Mouse (Mus musculus) myocyte (in vitro differentiated cells): ENCODE measurements around the gene A530084C06Rik. TPM values are rescaled to one million over a fixed set of nuclear protein-coding genes. Genes with fewer than 3 reads are reported as not detected.

Source experiments
- H3K27me3 ChIP-seq: one replicate; pipeline ENCODE4 v1.6.1; 2011; ENCODE audit not compliant: control insufficient read depth, insufficient read depth, insufficient read length
- H3K36me3 ChIP-seq: one replicate; pipeline ENCODE4 v1.6.1; 2011; ENCODE audit not compliant: control insufficient read depth, insufficient read depth
- H3K4me2 ChIP-seq: one replicate; pipeline ENCODE4 v1.6.1; 2011; ENCODE audit warnings: low read depth, control low read depth
- H3K4me3 ChIP-seq: one replicate; pipeline ENCODE4 v1.5.1; 2011; ENCODE audit warnings: mild to moderate bottlenecking, control low read depth, moderate library complexity
- H3K79me2 ChIP-seq: one replicate; pipeline ENCODE4 v1.6.1; 2011; ENCODE audit not compliant: control insufficient read depth, insufficient read depth
- H3ac ChIP-seq: one replicate; pipeline ENCODE4 v1.6.1; 2011; ENCODE audit not compliant: control insufficient read depth, insufficient read length
- CEBPB ChIP-seq: IDR thresholded peaks from 2 replicates; pipeline ENCODE4 v1.6.1; 2011; ENCODE audit warnings: mild to moderate bottlenecking, moderate library complexity; ENCODE audit not compliant: poor library complexity, insufficient read depth, severe bottlenecking
- E2F4 ChIP-seq: IDR thresholded peaks from one replicate; pipeline ENCODE4 v1.6.1; 2011; ENCODE audit warnings: mild to moderate bottlenecking, control low read depth, moderate library complexity; ENCODE audit not compliant: insufficient read depth
- MAX ChIP-seq: IDR thresholded peaks from one replicate; pipeline ENCODE4 v1.6.1; 2011; ENCODE audit warnings: low read depth, mild to moderate bottlenecking, control low read depth
- MYOD1 ChIP-seq, 3 experiments: IDR thresholded peaks; one replicate each; pipeline ENCODE4 v1.6.1; 2011; ENCODE audit warnings: control low read depth in 2 of 3, low read depth in 2 of 3, mild to moderate bottlenecking in 2 of 3, moderate library complexity in 1 of 3; ENCODE audit not compliant: insufficient read length in 2 of 3, control insufficient read depth in 1 of 3
- MYOG ChIP-seq, 3 experiments: IDR thresholded peaks; one replicate each; pipeline ENCODE4 v1.6.1; 2011; ENCODE audit warnings: control low read depth in 2 of 3, low read depth in 2 of 3, mild to moderate bottlenecking in 2 of 3; ENCODE audit not compliant: insufficient read length in 2 of 3, control insufficient read depth in 1 of 3, insufficient read depth in 1 of 3
- POLR2A ChIP-seq: IDR thresholded peaks from one replicate; pipeline ENCODE4 v1.6.1; 2011; ENCODE audit warnings: low read depth, mild to moderate bottlenecking, control low read depth, moderate library complexity; ENCODE audit not compliant: insufficient read length
- POLR2AphosphoS2 ChIP-seq: IDR thresholded peaks from one replicate; pipeline ENCODE4 v1.6.1; 2011; ENCODE audit warnings: low read depth, control low read depth; ENCODE audit not compliant: insufficient read length
- REST ChIP-seq: IDR thresholded peaks from one replicate; pipeline ENCODE4 v1.6.1; 2011; ENCODE audit warnings: mild to moderate bottlenecking, control low read depth, moderate library complexity; ENCODE audit not compliant: insufficient read depth, insufficient read length
- SRF ChIP-seq: IDR thresholded peaks from one replicate; pipeline ENCODE4 v1.6.1; 2011; ENCODE audit warnings: low read depth; ENCODE audit not compliant: control insufficient read depth, insufficient read length
- TCF12 ChIP-seq: IDR thresholded peaks from one replicate; pipeline ENCODE4 v1.6.1; 2011; ENCODE audit warnings: mild to moderate bottlenecking, control low read depth; ENCODE audit not compliant: poor library complexity, insufficient read depth, severe bottlenecking
- TCF3 ChIP-seq: IDR thresholded peaks from one replicate; pipeline ENCODE4 v1.6.1; 2011; ENCODE audit warnings: low read depth, control low read depth; ENCODE audit not compliant: insufficient read length
- USF1 ChIP-seq: IDR thresholded peaks from one replicate; pipeline ENCODE4 v1.6.1; 2011; ENCODE audit warnings: low read depth, mild to moderate bottlenecking, control low read depth, moderate library complexity
- polyA plus RNA-seq: library from polyadenylated mRNA; unstranded; fragments of >200 nt; fragmentation: generic; extraction: Trizol; gene quantifications from one replicate; pipeline ENCODE4 v1.2.1, GENCODE M21; 2012; ENCODE audit warnings: missing spikeins

Gene A530084C06Rik
- polyA plus RNA-seq, 1 experiment, result not detected

DNA sequence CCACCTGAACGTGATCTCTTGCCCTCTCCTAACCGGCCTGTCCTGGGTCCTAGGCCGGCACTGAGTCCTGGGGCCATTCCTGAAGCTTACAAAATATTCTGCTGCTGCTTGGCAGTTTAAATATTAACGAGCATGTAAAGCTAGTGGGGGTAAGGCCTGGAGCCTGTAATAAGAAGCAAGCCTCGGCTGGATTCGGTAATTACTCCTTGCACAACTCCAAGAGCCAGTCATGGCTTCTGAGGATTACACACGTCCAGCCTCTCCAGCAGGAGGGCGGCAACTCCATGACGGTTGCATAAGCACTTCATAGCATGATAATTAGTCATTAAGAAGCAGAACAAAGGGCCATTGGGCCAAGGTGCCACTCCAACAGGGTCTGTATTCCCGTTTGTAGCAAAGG is 19.3 kb upstream of the A530084C06Rik start:
- Histone ChIP-seq H3K27me3 (no peaks in the 10 kb centered on the region), H3K4me3 (no peak overlapping the region), H3K79me2 (no peaks in the 10 kb centered on the region), H3K4me2 (no peak overlapping the region), H3ac (no peak overlapping the region), H3K36me3 (no peaks in the 10 kb centered on the region)
- no peak for TF ChIP-seq SRF
- no peak for TF ChIP-seq MYOG (IDR thresholded peaks at IDR 0.05; ENCODE audit: control insufficient read depth in 1 of 3, insufficient read depth in 1 of 3, insufficient read length in 2 of 3, low read depth in 2 of 3)
- no peak for TF ChIP-seq TCF3
- TF ChIP-seq CEBPB, result no peak
- TF ChIP-seq POLR2AphosphoS2, result no peak
- TF ChIP-seq POLR2A, result no peak
- no peak for TF ChIP-seq MAX
- TF ChIP-seq REST, result no peak
- TF ChIP-seq TCF12, result no peak
- no peak for TF ChIP-seq MYOD1 (IDR thresholded peaks at IDR 0.05; ENCODE audit: control insufficient read depth in 1 of 3, insufficient read length in 2 of 3, low read depth in 2 of 3)
- TF ChIP-seq USF1, result no peak
- no peak for TF ChIP-seq E2F4

DNA sequence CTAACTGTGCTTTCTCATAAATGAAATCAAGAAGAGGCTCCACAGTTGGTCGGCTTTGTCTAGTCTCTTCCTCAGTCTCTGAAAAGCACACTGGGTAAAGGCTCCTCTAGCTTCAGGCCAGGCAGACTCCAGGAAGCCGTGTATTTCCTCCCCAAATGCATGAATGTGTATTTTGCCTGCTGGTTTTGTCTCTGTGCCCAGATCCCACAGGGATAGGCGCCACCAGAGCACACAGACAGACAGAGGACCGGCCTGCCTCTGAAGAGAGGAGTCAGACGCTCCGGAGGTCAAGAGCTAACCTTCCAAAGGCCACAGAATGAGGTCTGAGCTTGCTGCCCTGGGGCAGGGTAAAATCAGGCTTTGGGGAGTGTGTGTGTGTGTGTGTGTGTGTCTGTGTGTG is 18.4 kb upstream of the A530084C06Rik start:
- H3K4me2 ChIP-seq, result no peak overlapping the region
- H3ac ChIP-seq, result no peak overlapping the region
- TF ChIP-seq REST, result no peak
- no peak for TF ChIP-seq MAX
- TF ChIP-seq POLR2A, result no peak
- TF ChIP-seq E2F4, result no peak
- no peak for TF ChIP-seq MYOG (IDR thresholded peaks at IDR 0.05; ENCODE audit: control insufficient read depth in 1 of 3, insufficient read depth in 1 of 3, insufficient read length in 2 of 3, low read depth in 2 of 3)
- TF ChIP-seq TCF12, result no peak
- TF ChIP-seq POLR2AphosphoS2, result no peak
- TF ChIP-seq TCF3, result no peak
- TF ChIP-seq USF1, result no peak
- no peak for TF ChIP-seq MYOD1 (IDR thresholded peaks at IDR 0.05; ENCODE audit: control insufficient read depth in 1 of 3, insufficient read length in 2 of 3, low read depth in 2 of 3)
- no peak for TF ChIP-seq SRF
- H3K79me2 ChIP-seq, result no peaks in the 10 kb centered on the region
- no peaks in the 10 kb centered on the region for H3K36me3 ChIP-seq
- H3K4me3 ChIP-seq, result no peak overlapping the region
- H3K27me3 ChIP-seq, result no peaks in the 10 kb centered on the region

DNA sequence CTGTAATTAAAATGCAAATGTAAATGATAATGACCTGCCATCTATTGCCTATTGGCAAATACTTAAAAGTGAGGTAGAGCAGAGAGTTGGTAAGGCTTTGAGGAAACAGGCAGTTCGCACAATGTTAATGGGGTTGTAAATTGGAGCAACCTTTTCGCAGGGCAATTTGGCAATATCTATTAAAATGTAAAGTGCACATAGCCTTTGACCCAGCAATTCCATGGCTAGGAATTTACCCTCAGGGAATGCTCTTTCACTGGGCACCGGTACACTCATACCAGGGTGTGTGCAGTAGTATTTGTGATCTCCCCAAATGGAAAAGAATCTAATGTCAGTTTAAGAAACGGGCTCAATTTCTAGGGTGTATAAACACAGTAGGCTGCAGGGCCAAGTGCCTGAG is 17.6 kb upstream of the A530084C06Rik start:
- Histone ChIP-seq H3K27me3 (no peaks in the 10 kb centered on the region), H3K4me2 (no peak overlapping the region), H3ac (no peak overlapping the region), H3K36me3 (no peaks in the 10 kb centered on the region), H3K79me2 (no peaks in the 10 kb centered on the region), H3K4me3 (no peak overlapping the region)
- TF ChIP-seq MYOG (IDR thresholded peaks at IDR 0.05; ENCODE audit: control insufficient read depth in 1 of 3, insufficient read depth in 1 of 3, insufficient read length in 2 of 3, low read depth in 2 of 3) (no peak), MYOD1 (IDR thresholded peaks at IDR 0.05; ENCODE audit: control insufficient read depth in 1 of 3, insufficient read length in 2 of 3, low read depth in 2 of 3) (no peak), REST (no peak), USF1 (no peak), CEBPB (no peak), TCF12 (no peak), POLR2AphosphoS2 (no peak), MAX (no peak), SRF (no peak), POLR2A (no peak), E2F4 (no peak), TCF3 (no peak)

DNA sequence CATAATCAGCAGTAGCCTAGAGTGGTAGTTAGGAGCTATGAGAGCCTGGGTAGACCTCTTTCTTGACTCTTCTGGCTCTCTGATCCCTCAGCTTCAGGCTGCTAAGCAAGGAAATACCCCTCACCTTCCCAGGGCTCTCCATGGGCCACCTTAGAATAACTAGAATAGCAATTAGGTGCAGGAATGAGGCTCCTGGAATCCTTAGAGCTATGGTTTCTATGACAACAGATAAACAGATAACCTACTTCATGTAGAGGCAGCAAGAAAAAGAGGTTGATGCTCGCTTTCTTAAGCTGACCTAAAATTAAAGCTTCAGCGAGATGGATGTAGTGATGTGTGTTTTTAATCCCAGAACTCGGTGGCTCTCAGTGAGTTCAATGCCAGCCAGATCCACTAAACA is 15.5 kb upstream of the A530084C06Rik start:
- no peaks in the 10 kb centered on the region for H3K27me3 ChIP-seq
- no peaks in the 10 kb centered on the region for H3K36me3 ChIP-seq
- H3K79me2 ChIP-seq, result no peaks in the 10 kb centered on the region
- no peak overlapping the region for H3K4me2 ChIP-seq
- no peak overlapping the region for H3ac ChIP-seq
- H3K4me3 ChIP-seq, result no peak overlapping the region
- no peak for TF ChIP-seq TCF3
- no peak for TF ChIP-seq SRF
- TF ChIP-seq REST, result no peak
- no peak for TF ChIP-seq MYOD1 (IDR thresholded peaks at IDR 0.05; ENCODE audit: control insufficient read depth in 1 of 3, insufficient read length in 2 of 3, low read depth in 2 of 3)
- TF ChIP-seq POLR2AphosphoS2, result no peak
- no peak for TF ChIP-seq POLR2A
- TF ChIP-seq E2F4, result no peak
- TF ChIP-seq MAX, result no peak
- TF ChIP-seq TCF12, result no peak
- TF ChIP-seq MYOG (IDR thresholded peaks at IDR 0.05; ENCODE audit: control insufficient read depth in 1 of 3, insufficient read depth in 1 of 3, insufficient read length in 2 of 3, low read depth in 2 of 3), result no peak
- no peak for TF ChIP-seq CEBPB
- TF ChIP-seq USF1, result no peak
